Mouse (Mus musculus) ES-Bruce4 (cell line): ENCODE data around the gene Lrrc8c. TPM values are rescaled to one million over a fixed set of nuclear protein-coding genes. Genes with fewer than 3 reads are reported as not detected.

Source experiments
- H3K27ac ChIP-seq: 2 replicates; pipeline ENCODE4 v1.5.1; 2012; ENCODE audit warnings: low read length, inconsistent platforms; ENCODE audit not compliant: insufficient read depth
- H3K27me3 ChIP-seq: 2 replicates; pipeline ENCODE4 v1.6.1; 2012; ENCODE audit warnings: mild to moderate bottlenecking, low read length, inconsistent platforms; ENCODE audit not compliant: control insufficient read depth, poor library complexity, insufficient read depth, severe bottlenecking
- H3K36me3 ChIP-seq: 2 replicates; pipeline ENCODE4 v1.6.1; 2012; ENCODE audit warnings: inconsistent platforms, mild to moderate bottlenecking, low read length, moderate library complexity; ENCODE audit not compliant: control insufficient read depth, poor library complexity, insufficient read depth, severe bottlenecking
- H3K4me1 ChIP-seq: one replicate; pipeline ENCODE4 v1.8.1; 2011; ENCODE audit warnings: low read length; ENCODE audit not compliant: control insufficient read depth, insufficient read depth
- H3K4me3 ChIP-seq: 2 replicates; pipeline ENCODE4 v1.5.1; 2011; ENCODE audit warnings: low read depth, mild to moderate bottlenecking, low read length
- H3K9ac ChIP-seq: 2 replicates; pipeline ENCODE4 v1.6.1; 2012; ENCODE audit warnings: low read depth, mild to moderate bottlenecking, inconsistent platforms; ENCODE audit not compliant: poor library complexity, severe bottlenecking
- H3K9me3 ChIP-seq: replicated peaks from 2 replicates; pipeline ENCODE4 v1.6.1; 2012; ENCODE audit warnings: mild to moderate bottlenecking, low read length, inconsistent platforms; ENCODE audit not compliant: control insufficient read depth, poor library complexity, insufficient read depth, severe bottlenecking
- CTCF ChIP-seq: IDR thresholded peaks from one replicate; pipeline ENCODE4 v1.8.1; 2011; ENCODE audit warnings: low read depth, low read length
- EP300 ChIP-seq: IDR thresholded peaks from 2 replicates; pipeline ENCODE4 v1.6.1; 2011; ENCODE audit warnings: low read depth, low read length; ENCODE audit not compliant: insufficient read depth
- POLR2A ChIP-seq: IDR thresholded peaks from one replicate; pipeline ENCODE4 v1.8.1; 2011; ENCODE audit warnings: low read length; ENCODE audit not compliant: insufficient read depth
- polyA plus RNA-seq: library from polyadenylated mRNA; stranded (reverse); fragments of >200 nt; gene quantifications from 2 replicates; pipeline ENCODE4 v1.2.4, GENCODE M21; 2011; ENCODE audit warnings: low read depth; ENCODE audit not compliant: missing spikeins, insufficient read depth, insufficient read length

The Lrrc8c gene
- polyA plus RNA-seq, 1 experiment: 11.5 TPM

- H3K9me3 ChIP-seq: no peaks in the 10 kb centered on the region
- no peak for TF ChIP-seq CTCF
- no peak for TF ChIP-seq POLR2A
- no peak for TF ChIP-seq EP300
- H3K36me3 ChIP-seq: no peaks in the 10 kb centered on the region
- no peaks in the 10 kb centered on the region for H3K27me3 ChIP-seq
- H3K4me3 ChIP-seq: no peak overlapping the region
- no peaks in the 10 kb centered on the region for H3K4me1 ChIP-seq
- no peak overlapping the region for H3K27ac ChIP-seq
- no peak overlapping the region for H3K9ac ChIP-seq
These were observed 24.8 kb upstream of the Lrrc8c start for GRCm38 (mm10) chr5:105494246-105494917.

- Histone ChIP-seq H3K4me1 (no peaks in the 10 kb centered on the region), H3K4me3 (no peak overlapping the region), H3K36me3 (no peaks in the 10 kb centered on the region), H3K27ac (no peak overlapping the region), H3K9ac (no peak overlapping the region), H3K27me3 (no peaks in the 10 kb centered on the region), H3K9me3 (no peaks in the 10 kb centered on the region)
- TF ChIP-seq CTCF (no peak), EP300 (no peak), POLR2A (no peak)
These were observed 24.0 kb upstream of the Lrrc8c start for GRCm38 (mm10) chr5:105494918-105495901.

- no peak overlapping the region for H3K9ac ChIP-seq
- H3K4me3 ChIP-seq: no peak overlapping the region
- H3K27me3 ChIP-seq: no peaks in the 10 kb centered on the region
- H3K27ac ChIP-seq: no peak overlapping the region
- no peaks in the 10 kb centered on the region for H3K4me1 ChIP-seq
- no peaks in the 10 kb centered on the region for H3K9me3 ChIP-seq
- no peaks in the 10 kb centered on the region for H3K36me3 ChIP-seq
- TF ChIP-seq POLR2A (no peak), CTCF (no peak), EP300 (no peak)
These were observed 23.1 kb upstream of the Lrrc8c start for GRCm38 (mm10) chr5:105496133-105496532.

GRCm38 (mm10) chr5:105496586-105496985, 22.6 kb upstream of the Lrrc8c start:
- TF ChIP-seq POLR2A (no peak), CTCF (no peak), EP300 (no peak)
- H3K9me3 ChIP-seq: no peaks in the 10 kb centered on the region
- H3K9ac ChIP-seq: no peak overlapping the region
- H3K4me3 ChIP-seq: no peak overlapping the region
- H3K4me1 ChIP-seq: no peaks in the 10 kb centered on the region
- H3K27ac ChIP-seq: no peak overlapping the region
- H3K27me3 ChIP-seq: no peaks in the 10 kb centered on the region
- no peaks in the 10 kb centered on the region for H3K36me3 ChIP-seq

- Histone ChIP-seq H3K36me3 (no peaks in the 10 kb centered on the region), H3K4me1 (no peaks in the 10 kb centered on the region), H3K9ac (no peak overlapping the region), H3K27me3 (no peaks in the 10 kb centered on the region), H3K27ac (peak overlapping the region; percentile 67; the same call in 1 of the 2 replicates), H3K4me3 (no peak overlapping the region), H3K9me3 (no peaks in the 10 kb centered on the region)
- TF ChIP-seq EP300: peak; percentile 77; the same call in 1 of the 2 replicates
- TF ChIP-seq CTCF: no peak
- no peak for TF ChIP-seq POLR2A
These were observed 20.7 kb upstream of the Lrrc8c start for GRCm38 (mm10) chr5:105498429-105499000.

- Histone ChIP-seq H3K27me3 (no peaks in the 10 kb centered on the region), H3K4me1 (no peaks in the 10 kb centered on the region), H3K27ac (no peak overlapping the region), H3K9me3 (no peaks in the 10 kb centered on the region), H3K9ac (no peak overlapping the region), H3K4me3 (no peak overlapping the region), H3K36me3 (no peaks in the 10 kb centered on the region)
- TF ChIP-seq POLR2A: no peak
- TF ChIP-seq EP300: no peak
- no peak for TF ChIP-seq CTCF
These were observed 19.8 kb upstream of the Lrrc8c start for GRCm38 (mm10) chr5:105499396-105499795.
